ENCODE assay signal across 11 mouse cellular contexts in the genomic region with DNA sequence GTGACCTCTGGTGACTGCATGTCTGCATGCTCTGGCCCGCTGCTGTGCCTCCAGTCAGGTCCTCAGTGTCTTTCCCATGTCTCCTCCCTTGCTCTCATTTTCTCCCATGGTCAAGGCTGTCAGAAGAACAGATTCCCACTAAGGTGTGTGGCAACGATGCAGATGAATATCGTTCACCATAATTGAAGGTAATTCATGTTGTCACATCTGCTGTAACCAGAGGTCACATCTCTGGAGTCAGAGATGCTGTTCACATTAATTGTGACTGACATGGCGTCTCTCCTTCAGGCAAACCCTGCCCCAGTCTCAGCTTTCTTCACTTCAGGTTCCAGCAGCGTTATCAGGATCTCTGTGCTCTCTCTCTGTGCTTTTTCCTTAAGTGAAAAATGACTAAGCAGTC.
"Had no signal": no experiment of that assay in that cellular context is flagged by ENCODE, and none has a peak within 500 bp of the region (broad histone marks: within the 10 kb centered on the region; RNA-seq: fewer than 3 reads in every experiment).

No protein-coding gene starts in this region.

- DNase-seq: lung, adult 18-20 months; lung, embryonic 14.5 days; lung, postnatal 10 days; lung, postnatal 4 days; midbrain, embryonic 14.5 days; right cerebral cortex, adult 18-20 months; right cerebral cortex, postnatal 4 days; spleen, adult 18-20 months; thymus, adult 18-20 months; thymus, postnatal 14 days; thymus, postnatal 36 days had no signal
